Mouse (Mus musculus) thymus, postnatal 10 days (tissue): ENCODE measurements at regions not wholly inside any gene's neighbourhood (a gene's known extent, or its start where the extent isn't known, plus 50 kb on each side); places are given as distances from the start of the nearest gene placed in this dataset.

Source experiments
- DNase-seq, 2 experiments: peaks; one replicate each; pipeline ENCODE4 v3.0.0; 2021; ENCODE audit warnings: low spot score in 2 of 2

- DNase-seq, result no peak
Measured at GRCm38 (mm10) chr2:117910781-117911180, 200.9 kb upstream of the Thbs1 start.

GRCm38 (mm10) chr2:117912722-117913121 lies 199.0 kb upstream of the Thbs1 start:
- DNase-seq, result no peak

GRCm38 (mm10) chr2:117913846-117914245 lies 197.8 kb upstream of the Thbs1 start:
- DNase-seq, result peak in 1 of 2 experiments; percentile 4

- no peak for DNase-seq
Measured at GRCm38 (mm10) chr2:117915821-117916220, 195.9 kb upstream of the Thbs1 start.

GRCm38 (mm10) chr2:117917181-117917580 lies 194.5 kb upstream of the Thbs1 start:
- DNase-seq, result no peak

GRCm38 (mm10) chr2:117924877-117925276 lies 186.8 kb upstream of the Thbs1 start:
- DNase-seq, result no peak

- no peak for DNase-seq
Measured at GRCm38 (mm10) chr2:117925412-117925811, 186.3 kb upstream of the Thbs1 start.

GRCm38 (mm10) chr2:117928062-117928461 lies 183.6 kb upstream of the Thbs1 start:
- DNase-seq, result no peak

GRCm38 (mm10) chr2:117929586-117929985 lies 182.1 kb upstream of the Thbs1 start:
- DNase-seq, result no peak

GRCm38 (mm10) chr2:117930895-117931537 lies 180.7 kb upstream of the Thbs1 start:
- no peak for DNase-seq

GRCm38 (mm10) chr2:117936590-117936989 lies 175.1 kb upstream of the Thbs1 start:
- no peak for DNase-seq

GRCm38 (mm10) chr2:117938283-117939049 lies 173.2 kb upstream of the Thbs1 start:
- no peak for DNase-seq

GRCm38 (mm10) chr2:117941517-117942096 lies 170.1 kb upstream of the Thbs1 start:
- DNase-seq, result no peak

GRCm38 (mm10) chr2:117943666-117944065 lies 168.0 kb upstream of the Thbs1 start:
- no peak for DNase-seq

GRCm38 (mm10) chr2:117944325-117944724 lies 167.4 kb upstream of the Thbs1 start:
- DNase-seq, result no peak

- no peak for DNase-seq
Measured at GRCm38 (mm10) chr2:117944942-117945341, 166.7 kb upstream of the Thbs1 start.

GRCm38 (mm10) chr2:117950431-117951336 lies 161.0 kb upstream of the Thbs1 start:
- no peak for DNase-seq

GRCm38 (mm10) chr2:117951337-117951718 lies 160.3 kb upstream of the Thbs1 start:
- peak; percentile 5 to 8 for DNase-seq

- DNase-seq, result no peak
Measured at GRCm38 (mm10) chr2:117958737-117959136, 152.9 kb upstream of the Thbs1 start.

- no peak for DNase-seq
Measured at GRCm38 (mm10) chr2:117959440-117959839, 152.2 kb upstream of the Thbs1 start.

- no peak for DNase-seq
Measured at GRCm38 (mm10) chr2:117962531-117962930, 149.1 kb upstream of the Thbs1 start.

GRCm38 (mm10) chr2:117963526-117963925 lies 148.2 kb upstream of the Thbs1 start:
- DNase-seq, result no peak
